Mouse (Mus musculus) liver, embryonic 14.5 days (tissue): Measurements from ENCODE around the gene Frem1.

Experiments
- CTCF ChIP-seq: IDR thresholded peaks from 2 replicates; pipeline ENCODE4 v1.5.1; 2016; ENCODE audit warnings: antibody characterized with exemption, low read depth, control low read depth
- EP300 ChIP-seq: IDR thresholded peaks from 2 replicates; pipeline ENCODE4 v1.6.1; 2016; ENCODE audit warnings: antibody characterized with exemption, low read depth

GRCm38 (mm10) chr4:83056496-83056895, 4.4 kb upstream of the Frem1 start:
- no peak for TF ChIP-seq CTCF
- TF ChIP-seq EP300, result no peak
